Comparison of ENCODE assay signal across 28 mouse cellular contexts in genomic region chr11:97997387-97997960, GRCm38 (mm10). TPM values are rescaled to one million over a fixed set of nuclear protein-coding genes. Genes with fewer than 3 reads are reported as not detected.
DNase-seq lines count a peak whose midpoint lies in the region; ATAC-seq and TF ChIP-seq lines count a peak whose summit lies in the region.
"Had no signal": no experiment of that assay in that cellular context is flagged by ENCODE, and none has a peak within 500 bp of the region (broad histone marks: within the 10 kb centered on the region; RNA-seq: fewer than 3 reads in every experiment).

No protein-coding gene starts in this region.

- TF ChIP-seq EP300 in CH12.LX (IDR thresholded peaks at IDR 0.05; ENCODE audit: low read length) = peak; percentile 59; the same call in 1 of the 2 replicates

- no peak overlapping the region for H3K4me3 ChIP-seq in liver, embryonic 15.5 days (replicated peaks)
- no peak overlapping the region for H3K4me3 ChIP-seq in liver, embryonic 11.5 days (ENCODE audit: low read depth, low read length)
- H3K4me3 ChIP-seq in CH12.LX (replicated peaks in 1 of 3; ENCODE audit: low read depth in 2 of 3, low read length in 2 of 3, poor library complexity in 1 of 3) (no peak overlapping the region), macrophage (ENCODE audit: inconsistent target) (no peak overlapping the region)
- H3K4me3 ChIP-seq in bone marrow macrophage, adult 2 months (ENCODE audit: insufficient read depth, low read length) = peak overlapping the region; percentile 6; the same call in 1 of the 2 replicates
- H3K4me3 ChIP-seq: heart, embryonic 15.5 days; hindbrain, embryonic 13.5 days; layer of hippocampus, adult 2 months; limb, embryonic 12.5 days; midbrain, embryonic 15.5 days; neural tube, embryonic 13.5 days had no signal

- dilution Hi-C loops in CH12.LX (cut with MboI; ENCODE audit: extremely low pct_ligation_motif_present, extremely low pct_unique_long_range_greater_than_20kb, low sequenced_read_pairs) = no loop called here

- peaks cover 57% of the 10 kb centered on the region for H3K4me1 ChIP-seq in liver, embryonic 15.5 days (replicated peaks)
- H3K4me1 ChIP-seq in liver, embryonic 11.5 days (replicated peaks; ENCODE audit: control insufficient read depth, insufficient read depth, low read length) = peaks cover 15% of the 10 kb centered on the region
- peaks cover 40 to 79% of the 10 kb centered on the region in 2 experiments for H3K4me1 ChIP-seq in CH12.LX (ENCODE audit: control insufficient read depth in 1 of 2, insufficient read depth in 2 of 2)
- H3K4me1 ChIP-seq in bone marrow macrophage, adult 2 months (ENCODE audit: control insufficient read depth, insufficient read depth, low read length) = peaks cover 45% of the 10 kb centered on the region

- peaks cover 58% of the 10 kb centered on the region for H3K27me3 ChIP-seq in liver, embryonic 15.5 days
- H3K27me3 ChIP-seq in liver, embryonic 11.5 days (replicated peaks; ENCODE audit: control insufficient read depth, insufficient read depth, low read length) = peaks cover 21% of the 10 kb centered on the region
- no peaks in the 10 kb centered on the region for H3K27me3 ChIP-seq in CH12.LX (replicated peaks)

- TF ChIP-seq POLR2A in CH12.LX (IDR thresholded peaks at IDR 0.05; ENCODE audit: low read depth, low read length) = no peak
- TF ChIP-seq POLR2A in bone marrow macrophage, adult 2 months (IDR thresholded peaks at IDR 0.05; ENCODE audit: borderline replicate concordance, low read depth, low read length) = no peak

- H3K9me3 ChIP-seq in liver, embryonic 15.5 days (replicated peaks) = no peaks in the 10 kb centered on the region
- H3K9me3 ChIP-seq in liver, embryonic 11.5 days (ENCODE audit: control insufficient read depth, low read length) = no peaks in the 10 kb centered on the region
- H3K9me3 ChIP-seq in CH12.LX (replicated peaks; ENCODE audit: low read length) = no peaks in the 10 kb centered on the region
- H3K9me3 ChIP-seq: heart, embryonic 15.5 days; hindbrain, embryonic 13.5 days; limb, embryonic 12.5 days; midbrain, embryonic 15.5 days; neural tube, embryonic 13.5 days had no signal

- ATAC-seq in liver, embryonic 15.5 days (ENCODE audit: insufficient read depth) = no peak
- no peak for ATAC-seq in liver, embryonic 11.5 days (replicated peaks; ENCODE audit: low FRiP score)
- ATAC-seq: activated CD4-positive, CD25-positive, alpha-beta regulatory T cell, adult 4 months; forebrain, postnatal 0 days; inflammation-experienced regulatory T-cells, adult 6 months; midbrain, embryonic 15.5 days had no signal

- TF ChIP-seq RAD21 in CH12.LX (IDR thresholded peaks at IDR 0.05; ENCODE audit: low read depth, low read length) = no peak

- H3K79me2 ChIP-seq in CH12.LX (replicated peaks; ENCODE audit: control insufficient read depth, extremely low read depth, insufficient read depth, poor library complexity, severe bottlenecking) = no peaks in the 10 kb centered on the region
- H3K79me2 ChIP-seq in macrophage (ENCODE audit: inconsistent target) = peaks cover 12% of the 10 kb centered on the region; the same call in 1 of the 2 replicates

- in situ Hi-C loops in CH12.LX (cut with MboI; ENCODE audit: low pct_ligation_motif_present, low pct_unique_long_range_greater_than_20kb, low sequenced_read_pairs) = no loop called here

- no peak overlapping the region for H3K9ac ChIP-seq in liver, embryonic 15.5 days
- no peak overlapping the region for H3K9ac ChIP-seq in liver, embryonic 11.5 days (ENCODE audit: low read depth, low read length)
- H3K9ac ChIP-seq in CH12.LX (ENCODE audit: insufficient read depth, low read depth) = no peak overlapping the region
- H3K9ac ChIP-seq: forebrain, postnatal 0 days; heart, embryonic 15.5 days; hindbrain, embryonic 13.5 days; limb, embryonic 12.5 days; midbrain, embryonic 15.5 days; neural tube, embryonic 13.5 days had no signal

- H3K27ac ChIP-seq in liver, embryonic 15.5 days (replicated peaks) = 0 out of 2 replicates have a peak overlapping the region, but pooled peaks have one; percentile 20
- no peak overlapping the region for H3K27ac ChIP-seq in liver, embryonic 11.5 days (ENCODE audit: low read depth, low read length)
- H3K27ac ChIP-seq in CH12.LX (ENCODE audit: insufficient read depth, low read depth) = peak overlapping the region; percentile 88
- peak overlapping the region; percentile 85 for H3K27ac ChIP-seq in bone marrow macrophage, adult 2 months (ENCODE audit: insufficient read depth, low read depth, low read length)
- peak overlapping the region; percentile 43 for H3K27ac ChIP-seq in macrophage
- H3K27ac ChIP-seq: heart, embryonic 15.5 days; hindbrain, embryonic 13.5 days; limb, embryonic 12.5 days; midbrain, embryonic 15.5 days; neural tube, embryonic 13.5 days had no signal

- 62% methylated on average over 8 of the region's 8 CpGs for WGBS in liver, embryonic 15.5 days (ENCODE audit: insufficient replicate concordance)
- WGBS in liver, embryonic 11.5 days = 73% methylated on average over 8 of the region's 8 CpGs
- WGBS in macrophage (ENCODE audit: missing documents) = 53% methylated on average over 8 of the region's 8 CpGs

- H3K4me2 ChIP-seq in liver, embryonic 15.5 days = no peak overlapping the region
- no peak overlapping the region for H3K4me2 ChIP-seq in liver, embryonic 11.5 days
- no peak overlapping the region for H3K4me2 ChIP-seq in CH12.LX (ENCODE audit: insufficient read depth, low read depth, poor library complexity, severe bottlenecking)
- H3K4me2 ChIP-seq: heart, embryonic 15.5 days; hindbrain, embryonic 13.5 days; limb, embryonic 12.5 days; midbrain, embryonic 15.5 days; neural tube, embryonic 13.5 days had no signal

- no peak for TF ChIP-seq CTCF in CH12.LX (conservative IDR thresholded peaks at IDR 0.05 in 1 of 2, IDR thresholded peaks at IDR 0.05 in 1 of 2; ENCODE audit: low read depth in 2 of 2, low read length in 2 of 2)
- no peak for TF ChIP-seq CTCF in bone marrow macrophage, adult 2 months (IDR thresholded peaks at IDR 0.05; ENCODE audit: low read depth, low read length)

- no peak for DNase-seq in liver, embryonic 11.5 days (ENCODE audit: low spot score)
- no peak for DNase-seq in CH12.LX (ENCODE audit: extremely low read depth)
- no peak for DNase-seq in cerebellum, adult 11-12 months
- DNase-seq in kidney, postnatal 4 days = no peak
- DNase-seq in layer of hippocampus, adult 9-10 months (ENCODE audit: low spot score) = no peak
- DNase-seq: adrenal gland, postnatal 10 days; cerebellum, postnatal 10 days; forebrain, postnatal 0 days; gastrocnemius, postnatal 25 days; heart, postnatal 36 days; kidney, adult 9 months; kidney, postnatal 14 days; layer of hippocampus, postnatal 36 days; lung, adult 2 months; lung, postnatal 36 days had no signal

- no peaks in the 10 kb centered on the region for H3K36me3 ChIP-seq in liver, embryonic 15.5 days (replicated peaks)
- no peaks in the 10 kb centered on the region for H3K36me3 ChIP-seq in liver, embryonic 11.5 days (ENCODE audit: control insufficient read depth, insufficient read depth, low read length)
- H3K36me3 ChIP-seq in CH12.LX (replicated peaks in 1 of 2; ENCODE audit: control insufficient read depth in 1 of 2, insufficient read depth in 1 of 2, low read length in 1 of 2) (peaks cover 0 to 6% of the 10 kb centered on the region in 2 experiments), macrophage (ENCODE audit: inconsistent target) (peaks cover 5% of the 10 kb centered on the region; the same call in 1 of the 2 replicates)
- H3K36me3 ChIP-seq: heart, embryonic 15.5 days; limb, embryonic 12.5 days; midbrain, embryonic 15.5 days had no signal

RNA-seq across cellular contexts. Expression of gene Arl5c, which starts 1.5 kb away (rescaled TPM):
- 7.4 and 8.3 TPM in 2 replicates for polyA plus RNA-seq in liver, embryonic 15.5 days (2015; fragmentation: Nextera tagmentation; extraction: Ambion mirVana)
- 24.0 and 31.2 TPM in 2 replicates for polyA plus RNA-seq in liver, embryonic 11.5 days (2014; fragmentation: Nextera tagmentation; extraction: Ambion mirVana)
- total RNA-seq in CH12.LX (2012; rRNA removed) (28.2 and 28.5 TPM in 2 replicates), CH12.LX (2014; rRNA removed) (32.2 and 33.1 TPM in 2 replicates)
- polyA plus RNA-seq in CH12.LX (2012; ENCODE audit: insufficient read length, low read depth) (36.1 and 45.5 TPM in 2 replicates), macrophage (2018) (5.0 to 99.1 TPM (median 38.4 TPM) in 3 replicates)
- polyA plus RNA-seq in bone marrow macrophage, adult 2 months (2012; ENCODE audit: insufficient read depth, insufficient read length, missing spikeins) = 128 and 134 TPM in 2 replicates
- 1,000 to 10,000 TPM in 2 of 26 experiments, 100 to 1,000 TPM in 20, 10 to 100 TPM in 4; 31.1 to 1,259 (median 293) TPM for total RNA-seq in macrophage (2018; cell fraction: chromatin; rRNA removed)
- total RNA-seq in macrophage (2018; cell fraction: cytosol; rRNA removed) = 100 to 1,000 TPM in 11 of 26 experiments, 10 to 100 TPM in 15; 31.4 to 249 (median 89.3) TPM
- 1,000 to 10,000 TPM in 4 of 26 experiments, 100 to 1,000 TPM in 18, 10 to 100 TPM in 4; 16.7 to 1,412 (median 497) TPM for total RNA-seq in macrophage (2018; cell fraction: nucleus; rRNA removed)

RNA-seq across cellular contexts. Expression of gene Plxdc1, which starts 11.2 kb away (rescaled TPM):
- polyA plus RNA-seq in liver, embryonic 15.5 days (2015; fragmentation: Nextera tagmentation; extraction: Ambion mirVana) = 0.74 and 0.75 TPM in 2 replicates
- 0.47 and 0.77 TPM in 2 replicates for polyA plus RNA-seq in liver, embryonic 11.5 days (2014; fragmentation: Nextera tagmentation; extraction: Ambion mirVana)
- total RNA-seq in CH12.LX (2012; rRNA removed) (0.04 and 0.08 TPM in 2 replicates), CH12.LX (2014; rRNA removed) (not detected in 2 replicates)
- polyA plus RNA-seq in CH12.LX (2012; ENCODE audit: insufficient read length, low read depth) (0.16 TPM in 1 of 2 replicates, not detected in the other), macrophage (2018) (13.4 to 21.7 TPM (median 14.8 TPM) in 3 replicates)
- 25.5 and 30.4 TPM in 2 replicates for polyA plus RNA-seq in bone marrow macrophage, adult 2 months (2012; ENCODE audit: insufficient read depth, insufficient read length, missing spikeins)
- total RNA-seq in macrophage (2018; cell fraction: chromatin; rRNA removed) = 10 to 100 TPM in 20 of 26 experiments, 1 to 10 TPM in 6; 4.1 to 53.3 (median 21.2) TPM
- 10 to 100 TPM in 12 of 26 experiments, 1 to 10 TPM in 14; 4.8 to 18.4 (median 9.6) TPM for total RNA-seq in macrophage (2018; cell fraction: cytosol; rRNA removed)
- total RNA-seq in macrophage (2018; cell fraction: nucleus; rRNA removed) = 10 to 100 TPM in 22 of 26 experiments, 1 to 10 TPM in 4; 6.7 to 40.2 (median 15.5) TPM
- polyA plus RNA-seq: limb, embryonic 12.5 days had no signal

RNA-seq across cellular contexts. Expression of gene Cacnb1, which starts 25.4 kb away (rescaled TPM):
- 1.1 and 1.6 TPM in 2 replicates for polyA plus RNA-seq in liver, embryonic 15.5 days (2015; fragmentation: Nextera tagmentation; extraction: Ambion mirVana)
- polyA plus RNA-seq in liver, embryonic 11.5 days (2014; fragmentation: Nextera tagmentation; extraction: Ambion mirVana) = 2.1 and 2.2 TPM in 2 replicates
- total RNA-seq in CH12.LX (2012; rRNA removed) (0.46 and 0.55 TPM in 2 replicates), CH12.LX (2014; rRNA removed) (0.12 TPM in 1 of 2 replicates, not detected in the other)
- polyA plus RNA-seq in CH12.LX (2012; ENCODE audit: insufficient read length, low read depth) (0.36 and 0.59 TPM in 2 replicates), macrophage (2018) (0.52 to 3.0 TPM (median 1.7 TPM) in 3 replicates)
- polyA plus RNA-seq in bone marrow macrophage, adult 2 months (2012; ENCODE audit: insufficient read depth, insufficient read length, missing spikeins) = 9.6 and 9.7 TPM in 2 replicates
- 10 to 100 TPM in 25 of 26 experiments, 1 to 10 TPM in 1; 7.5 to 54.0 (median 29.1) TPM for total RNA-seq in macrophage (2018; cell fraction: chromatin; rRNA removed)
- 1 to 10 TPM in 25 of 26 experiments, under 1 TPM in 1; 0.98 to 6.2 (median 3.1) TPM for total RNA-seq in macrophage (2018; cell fraction: cytosol; rRNA removed)
- total RNA-seq in macrophage (2018; cell fraction: nucleus; rRNA removed) = 10 to 100 TPM in 25 of 26 experiments, 1 to 10 TPM in 1; 5.0 to 35.3 (median 19.2) TPM

RNA-seq across cellular contexts. Expression of gene Rpl19, which starts 29.0 kb away (rescaled TPM):
- 535 and 549 TPM in 2 replicates for polyA plus RNA-seq in liver, embryonic 15.5 days (2015; fragmentation: Nextera tagmentation; extraction: Ambion mirVana)
- polyA plus RNA-seq in liver, embryonic 11.5 days (2014; fragmentation: Nextera tagmentation; extraction: Ambion mirVana) = 1,333 and 1,422 TPM in 2 replicates
- total RNA-seq in CH12.LX (2012; rRNA removed) (5,182 and 5,259 TPM in 2 replicates), CH12.LX (2014; rRNA removed) (3,446 and 3,465 TPM in 2 replicates)
- polyA plus RNA-seq in CH12.LX (2012; ENCODE audit: insufficient read length, low read depth) (2,949 and 3,228 TPM in 2 replicates), macrophage (2018) (1,810 to 2,012 TPM (median 1,833 TPM) in 3 replicates)
- polyA plus RNA-seq in bone marrow macrophage, adult 2 months (2012; ENCODE audit: insufficient read depth, insufficient read length, missing spikeins) = 1,270 and 1,466 TPM in 2 replicates
- total RNA-seq in macrophage (2018; cell fraction: chromatin; rRNA removed) = 100 to 1,000 TPM in 7 of 26 experiments, 10 to 100 TPM in 19; 45.2 to 275 (median 88.9) TPM
- 1,000 to 10,000 TPM; 1,148 to 2,667 (median 1,510) TPM for total RNA-seq in macrophage (2018; cell fraction: cytosol; rRNA removed)
- 100 to 1,000 TPM; 164 to 346 (median 261) TPM for total RNA-seq in macrophage (2018; cell fraction: nucleus; rRNA removed)

RNA-seq across cellular contexts. Expression of gene Stac2, which starts 55.8 kb away (rescaled TPM):
- 0.06 TPM in 1 of 2 replicates, not detected in the other for polyA plus RNA-seq in liver, embryonic 15.5 days (2015; fragmentation: Nextera tagmentation; extraction: Ambion mirVana)
- polyA plus RNA-seq in liver, embryonic 11.5 days (2014; fragmentation: Nextera tagmentation; extraction: Ambion mirVana) = 0.22 and 0.43 TPM in 2 replicates
- total RNA-seq in CH12.LX (2012; rRNA removed) (not detected in 2 replicates), CH12.LX (2014; rRNA removed) (not detected in 2 replicates)
- polyA plus RNA-seq in CH12.LX (2012; ENCODE audit: insufficient read length, low read depth) (0.07 and 0.11 TPM in 2 replicates), macrophage (2018) (3.4 to 15.5 TPM (median 9.6 TPM) in 3 replicates)
- polyA plus RNA-seq in bone marrow macrophage, adult 2 months (2012; ENCODE audit: insufficient read depth, insufficient read length, missing spikeins) = 4.1 and 4.3 TPM in 2 replicates
- 1 to 10 TPM in 15 of 26 experiments, under 1 TPM in 8, not detected in 3; 0.22 to 9.7 (median 3.6) TPM for total RNA-seq in macrophage (2018; cell fraction: chromatin; rRNA removed)
- total RNA-seq in macrophage (2018; cell fraction: cytosol; rRNA removed) = 10 to 100 TPM in 8 of 26 experiments, 1 to 10 TPM in 6, under 1 TPM in 12; 0.33 to 13.7 (median 3.8) TPM
- 10 to 100 TPM in 4 of 26 experiments, 1 to 10 TPM in 10, under 1 TPM in 11, not detected in 1; 0.26 to 13.5 (median 3.5) TPM for total RNA-seq in macrophage (2018; cell fraction: nucleus; rRNA removed)
- total RNA-seq: megakaryocyte-erythroid progenitor cell, adult 5-6 weeks; MEL had no signal
